Mouse (Mus musculus): ENCODE measurements at regions not wholly inside any gene's neighbourhood (a gene's known extent, or its start where the extent isn't known, plus 50 kb on each side); places are given as distances from the start of the nearest gene placed in this dataset.

GRCm38 (mm10) chr2:128365004-128365403, 226.0 kb upstream of the Spdye4c start:
- in situ Hi-C loops (cut with MboI; ENCODE audit: unreplicated experiment in 2 of 2) = no loop called here

GRCm38 (mm10) chr2:128365775-128366174, 225.2 kb upstream of the Spdye4c start:
- in situ Hi-C loops (cut with MboI; ENCODE audit: unreplicated experiment in 2 of 2) = no loop called here

DNA sequence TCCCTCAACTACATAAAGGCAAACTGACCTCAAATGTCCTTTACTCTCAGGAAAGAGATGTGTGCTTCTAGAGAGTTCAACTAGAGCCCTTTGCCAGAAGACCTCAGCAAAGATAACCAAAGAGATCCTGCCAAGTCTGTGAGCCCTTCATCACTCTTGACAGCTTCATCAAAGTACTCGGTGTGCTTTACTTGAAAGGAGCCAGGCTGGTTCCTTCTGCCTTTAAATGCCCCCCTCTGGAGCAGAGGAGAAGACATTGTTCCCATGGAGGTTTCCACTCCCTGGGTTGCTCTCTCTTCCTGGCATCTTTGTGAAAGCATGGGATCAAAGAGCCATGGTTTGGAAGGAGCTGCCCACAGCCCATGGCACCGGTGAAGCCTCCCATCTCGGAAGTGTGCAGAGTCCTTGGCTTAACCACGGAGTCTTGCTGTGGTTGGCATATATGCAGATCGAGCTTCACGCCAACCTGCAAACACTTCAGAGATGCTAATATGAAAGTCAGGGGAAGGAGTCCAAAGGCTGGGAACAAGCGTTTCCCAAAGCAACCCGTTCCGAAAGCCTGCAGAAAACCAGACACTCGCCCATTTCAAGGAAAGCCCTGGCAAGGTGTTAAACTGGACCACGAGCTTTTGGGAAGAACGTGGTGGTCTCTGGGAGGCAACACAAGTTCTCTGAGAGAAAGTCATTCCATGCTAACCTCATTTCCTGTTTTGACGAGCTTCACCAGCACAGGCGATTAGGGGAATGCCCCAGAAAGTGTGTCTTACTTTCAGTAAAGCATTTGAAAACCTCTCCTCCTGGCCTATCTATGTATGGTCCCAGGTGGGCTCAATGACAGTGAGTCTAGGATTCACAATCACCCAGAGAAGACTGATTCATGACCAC, 223.5 kb upstream of the Spdye4c start:
- in situ Hi-C loops (cut with MboI; ENCODE audit: unreplicated experiment in 2 of 2) = no loop called here

DNA sequence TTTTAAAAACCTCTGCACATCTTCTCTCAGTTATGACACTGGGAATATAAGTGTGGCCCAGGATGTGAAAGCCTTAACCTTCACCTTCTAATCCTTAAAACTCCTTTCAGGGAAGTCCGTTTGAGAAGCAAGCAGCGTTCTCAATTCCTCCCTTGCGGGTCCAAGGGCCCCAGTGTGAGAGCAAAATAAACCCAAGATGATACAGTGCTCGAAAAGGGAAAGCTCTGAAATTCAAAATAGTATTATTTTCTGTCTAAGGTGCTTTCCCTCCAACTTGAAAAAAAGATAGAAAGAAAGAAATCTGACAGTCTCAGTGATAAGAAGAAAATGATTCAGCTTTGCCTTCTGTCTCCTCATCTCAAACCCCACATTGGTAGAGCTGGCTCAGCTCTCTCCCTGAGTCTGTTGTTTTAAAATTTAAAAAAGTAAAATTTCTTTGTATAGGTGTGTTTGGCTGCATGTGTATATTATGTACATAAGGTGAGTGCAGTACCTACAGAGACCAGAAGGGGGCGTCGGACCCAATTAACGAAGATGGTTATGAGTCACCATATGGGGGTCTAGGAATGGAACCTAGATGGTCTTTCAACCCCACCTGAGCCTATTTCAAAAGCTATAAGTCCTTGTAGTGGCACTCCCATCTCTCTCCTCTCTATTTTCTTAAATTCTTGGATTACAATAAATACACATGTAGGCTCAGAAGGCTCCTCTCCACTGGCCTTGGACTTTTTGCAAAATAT, 222.3 kb upstream of the Spdye4c start:
- in situ Hi-C loops (cut with MboI; ENCODE audit: unreplicated experiment in 2 of 2) = no loop called here

DNA sequence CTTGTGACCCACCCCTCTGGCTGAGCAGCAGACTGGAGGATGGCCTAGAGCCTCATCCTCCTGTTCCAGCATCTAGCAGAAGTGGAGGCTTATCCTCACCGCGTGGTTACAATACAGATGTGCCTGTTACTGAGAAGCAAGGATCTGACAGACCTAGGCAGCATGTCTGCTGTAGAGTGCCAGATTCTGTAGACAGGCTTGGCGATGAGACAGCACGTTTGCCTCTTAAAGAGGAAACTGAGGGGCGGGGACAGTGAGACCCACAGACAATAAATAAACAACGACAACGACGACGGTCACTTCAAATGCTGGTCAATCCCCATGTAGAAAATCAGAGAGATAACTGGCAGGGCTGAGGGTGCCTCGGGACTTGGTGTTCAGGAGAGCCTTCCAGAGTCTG, 220.2 kb upstream of the Spdye4c start:
- in situ Hi-C loops (cut with MboI; ENCODE audit: unreplicated experiment in 2 of 2) = no loop called here

- in situ Hi-C loops (cut with MboI; ENCODE audit: unreplicated experiment in 2 of 2) = no loop called here
These were observed 218.8 kb upstream of the Spdye4c start for GRCm38 (mm10) chr2:128372204-128372603.

- in situ Hi-C loops (cut with MboI; ENCODE audit: unreplicated experiment in 2 of 2) = no loop called here
These were observed 217.4 kb upstream of the Spdye4c start for GRCm38 (mm10) chr2:128373363-128374252.

DNA sequence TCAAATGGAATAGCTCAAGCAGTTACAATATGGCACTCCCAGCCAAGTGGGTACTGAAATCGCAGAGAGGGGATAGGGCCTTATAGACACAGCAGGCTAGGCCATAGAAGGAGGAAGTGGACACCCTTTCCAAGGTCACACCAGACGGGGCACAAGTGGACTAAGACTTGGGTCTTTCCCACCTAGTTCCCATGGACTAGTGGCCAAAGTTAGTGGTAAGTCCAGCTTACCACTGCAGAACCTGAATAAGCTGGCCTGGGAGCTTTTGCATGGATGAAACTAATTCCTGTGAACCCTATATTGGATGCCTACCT, 216.8 kb upstream of the Spdye4c start:
- in situ Hi-C loops (cut with MboI; ENCODE audit: unreplicated experiment in 2 of 2) = no loop called here

GRCm38 (mm10) chr2:128374926-128375325, 216.1 kb upstream of the Spdye4c start:
- in situ Hi-C loops (cut with MboI; ENCODE audit: unreplicated experiment in 2 of 2) = no loop called here

GRCm38 (mm10) chr2:128375827-128376226, 215.2 kb upstream of the Spdye4c start:
- in situ Hi-C loops (cut with MboI; ENCODE audit: unreplicated experiment in 2 of 2) = no loop called here

DNA sequence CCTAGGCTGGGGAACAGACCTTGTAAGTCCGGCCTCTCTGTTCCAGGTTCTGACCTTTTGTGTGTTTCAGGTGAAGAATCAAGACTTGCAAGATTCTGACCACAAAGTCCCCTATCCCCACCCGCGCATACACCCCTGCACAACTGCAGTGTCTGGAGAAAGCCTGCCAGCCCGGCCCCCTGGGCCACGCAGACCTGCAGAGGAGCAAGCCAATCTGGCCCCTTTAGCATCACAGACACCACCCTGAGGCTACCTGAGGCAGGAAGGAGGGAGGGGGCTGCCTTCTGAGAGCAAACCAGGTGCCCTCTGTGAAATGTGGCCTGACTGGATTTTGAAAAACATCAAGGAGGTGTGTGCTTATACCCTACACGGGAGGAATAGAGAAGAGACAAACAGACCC, 213.8 kb upstream of the Spdye4c start:
- in situ Hi-C loops (cut with MboI; ENCODE audit: unreplicated experiment in 2 of 2) = no loop called here

DNA sequence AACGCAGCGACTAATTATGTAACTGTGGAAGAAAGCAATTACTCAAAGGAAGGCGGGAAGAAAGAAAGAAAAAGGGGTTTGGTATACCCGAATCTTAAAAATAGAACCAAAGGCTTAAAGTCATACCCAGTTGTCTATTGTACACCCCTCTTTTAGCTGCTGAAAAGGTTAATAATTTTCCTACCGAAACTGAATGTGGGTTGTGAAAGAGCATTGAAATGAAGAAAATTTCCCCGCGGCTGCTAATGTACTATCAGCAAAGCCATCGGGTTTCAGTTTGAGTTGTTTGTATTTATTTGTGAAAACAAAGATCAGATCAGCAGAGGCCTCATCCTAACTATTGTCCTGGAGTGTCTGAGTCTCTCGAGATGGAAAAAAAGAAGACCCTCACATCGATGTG, 213.3 kb upstream of the Spdye4c start:
- in situ Hi-C loops (cut with MboI; ENCODE audit: unreplicated experiment in 2 of 2) = no loop called here

DNA sequence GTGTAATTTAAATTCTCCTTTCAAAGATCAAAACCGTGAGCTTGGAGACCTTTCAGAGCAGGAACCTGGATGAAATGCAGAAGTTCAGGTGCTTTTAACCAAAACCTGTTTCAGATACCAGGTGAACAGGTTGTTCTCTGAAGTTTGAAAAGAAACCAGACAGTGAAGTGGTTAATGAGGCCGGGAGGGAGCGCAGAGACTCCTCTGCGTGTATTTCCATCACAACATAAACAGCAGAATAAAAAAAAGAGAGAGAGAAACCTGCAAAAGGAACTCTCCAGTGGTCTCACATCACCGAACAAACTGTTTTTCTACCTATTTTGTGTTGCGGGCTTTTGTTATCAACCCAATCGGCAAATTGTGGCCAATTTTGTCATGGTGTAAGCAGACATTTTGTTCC, 212.6 kb upstream of the Spdye4c start:
- in situ Hi-C loops (cut with MboI; ENCODE audit: unreplicated experiment in 2 of 2) = no loop called here

GRCm38 (mm10) chr2:128379151-128379550, 211.9 kb upstream of the Spdye4c start:
- in situ Hi-C loops (cut with MboI; ENCODE audit: unreplicated experiment in 2 of 2) = no loop called here

DNA sequence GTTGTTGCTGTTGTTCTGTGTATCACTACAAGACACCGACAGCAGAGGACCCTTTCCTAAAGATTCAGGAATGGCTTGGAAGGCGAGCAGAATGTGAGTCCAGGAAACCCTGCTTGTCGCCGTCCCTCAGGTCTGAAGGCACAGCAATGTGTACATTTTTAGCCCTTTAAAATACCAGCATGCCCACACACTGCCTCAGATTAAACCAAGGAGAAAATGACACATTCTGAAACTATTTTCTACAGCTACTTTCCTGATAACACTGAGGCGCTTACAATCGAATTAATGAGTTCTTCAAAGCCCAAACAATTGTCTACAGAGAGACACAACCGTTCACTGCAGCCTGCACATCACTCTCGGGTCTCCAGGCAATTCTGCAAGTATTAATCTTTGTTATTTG, 211.5 kb upstream of the Spdye4c start:
- in situ Hi-C loops (cut with MboI; ENCODE audit: unreplicated experiment in 2 of 2) = no loop called here

- in situ Hi-C loops (cut with MboI; ENCODE audit: unreplicated experiment in 2 of 2) = no loop called here
These were observed 210.4 kb upstream of the Spdye4c start for GRCm38 (mm10) chr2:128380581-128380980.

- in situ Hi-C loops (cut with MboI; ENCODE audit: unreplicated experiment in 2 of 2) = no loop called here
These were observed 209.3 kb upstream of the Spdye4c start for GRCm38 (mm10) chr2:128381684-128382205.

- in situ Hi-C loops (cut with MboI; ENCODE audit: unreplicated experiment in 2 of 2) = no loop called here
These were observed 208.5 kb upstream of the Spdye4c start for GRCm38 (mm10) chr2:128382473-128382872.

- in situ Hi-C loops (cut with MboI; ENCODE audit: unreplicated experiment in 2 of 2) = no loop called here
These were observed 206.4 kb upstream of the Spdye4c start for GRCm38 (mm10) chr2:128384612-128385011.

GRCm38 (mm10) chr2:128386846-128387621, 204.0 kb upstream of the Spdye4c start:
- in situ Hi-C loops (cut with MboI; ENCODE audit: unreplicated experiment in 2 of 2) = no loop called here
